Mouse (Mus musculus) ovary, postnatal 14 days (tissue): ENCODE results near the gene Vmn1r72.
A peak's percentile ranks its signal among the peaks of the same experiment; 100 is the strongest.
"Not testable (repeated sequence)": the region's sequence is repeated elsewhere in the genome, so short reads cannot be mapped to it uniquely, and the experiment has no call there.

Experiments used
- DNase-seq: peaks from one replicate; pipeline ENCODE4 v3.0.0; 2022; ENCODE audit warnings: low spot score

Vmn1r72 gene

GRCm38 (mm10) chr7:11680047-11680446, at the start of gene Vmn1r72:
Gene Vmn1r72, minus strand, starts transcription at chr7:11680147.
- DNase-seq: not testable (repeated sequence)

GRCm38 (mm10) chr7:11617082-11617481, 62.9 kb downstream of the Vmn1r72 start:
- DNase-seq: peak; percentile 6
